In the genomic region with DNA sequence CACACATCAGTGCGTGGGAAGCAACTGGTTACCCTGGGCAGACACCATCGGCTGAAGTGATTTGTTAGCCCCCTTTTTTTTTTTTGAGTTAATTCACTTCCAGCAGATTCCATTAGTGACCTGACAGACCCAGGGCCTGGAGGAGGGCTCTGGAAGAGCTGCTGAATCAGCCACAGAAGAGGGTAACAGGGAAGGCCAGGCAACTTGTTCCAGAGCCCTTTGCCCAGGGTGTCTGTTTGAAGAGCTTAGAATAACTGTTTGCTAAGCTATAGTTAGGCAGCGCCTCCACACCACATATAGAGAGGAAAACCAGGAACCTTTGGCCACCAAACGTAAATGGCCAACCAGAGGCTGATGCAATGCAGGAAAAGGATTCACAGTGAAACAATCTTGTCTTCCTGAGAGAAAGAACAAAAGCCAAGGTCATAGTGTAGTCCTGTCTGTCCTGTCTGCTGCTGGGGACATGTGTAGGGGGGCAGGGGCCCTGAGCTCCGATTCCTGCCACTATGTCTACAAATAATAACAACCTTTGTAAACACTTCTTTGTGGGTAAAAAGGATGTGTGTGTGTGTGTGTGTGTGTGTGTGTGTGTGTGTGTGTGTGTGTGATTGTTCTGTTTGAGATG, we compare ENCODE assay signal across 13 mouse cellular contexts. TPM values are rescaled to one million over a fixed set of nuclear protein-coding genes. Genes with fewer than 3 reads are reported as not detected.
A peak's percentile ranks its signal among the peaks of the same experiment; 100 is the strongest.
DNase-seq lines count a peak whose midpoint lies in the region; ATAC-seq and TF ChIP-seq lines count a peak whose summit lies in the region.
"Had no signal": no experiment of that assay in that cellular context is flagged by ENCODE, and none has a peak within 500 bp of the region (broad histone marks: within the 10 kb centered on the region; RNA-seq: fewer than 3 reads in every experiment).

No protein-coding gene starts in this region.

- H3K9me3 ChIP-seq in heart, postnatal 0 days (replicated peaks; ENCODE audit: control insufficient read depth, low read length) = no peaks in the 10 kb centered on the region
- H3K9me3 ChIP-seq in kidney, embryonic 16.5 days (ENCODE audit: low read length) = no peaks in the 10 kb centered on the region
- H3K9me3 ChIP-seq in liver, embryonic 14.5 days (ENCODE audit: control insufficient read depth, low read length) = no peaks in the 10 kb centered on the region
- H3K9me3 ChIP-seq in midbrain, embryonic 16.5 days (replicated peaks; ENCODE audit: control insufficient read depth, low read length, poor library complexity, severe bottlenecking) = no peaks in the 10 kb centered on the region
- no peaks in the 10 kb centered on the region for H3K9me3 ChIP-seq in forebrain, embryonic 11.5 days (ENCODE audit: control insufficient read depth, low read length)
- H3K9me3 ChIP-seq: midbrain, embryonic 12.5 days had no signal

- 57% methylated on average over 5 of the region's 5 CpGs for WGBS in heart, postnatal 0 days
- 29% methylated on average over 5 of the region's 5 CpGs for WGBS in kidney, embryonic 16.5 days
- 50% methylated on average over 5 of the region's 5 CpGs for WGBS in liver, embryonic 14.5 days (ENCODE audit: insufficient replicate concordance)
- WGBS in midbrain, embryonic 16.5 days = 58% methylated on average over 5 of the region's 5 CpGs
- 79% methylated on average over 5 of the region's 5 CpGs for WGBS in forebrain, embryonic 11.5 days

- H3K4me1 ChIP-seq in heart, postnatal 0 days (ENCODE audit: control insufficient read depth, insufficient read depth) = peaks cover 15% of the 10 kb centered on the region; the same call in 1 of the 2 replicates
- peaks cover 26% of the 10 kb centered on the region for H3K4me1 ChIP-seq in kidney, embryonic 16.5 days (ENCODE audit: insufficient read depth, low read length)
- peaks cover 3 to 27% of the 10 kb centered on the region in 2 experiments; a peak in 3 of 4 replicates for H3K4me1 ChIP-seq in liver, embryonic 14.5 days (replicated peaks; ENCODE audit: control insufficient read depth in 2 of 2, insufficient read depth in 2 of 2, low read length in 1 of 2)
- peaks cover 3% of the 10 kb centered on the region; the same call in 1 of the 2 replicates for H3K4me1 ChIP-seq in midbrain, embryonic 16.5 days (ENCODE audit: control insufficient read depth, insufficient read depth, low read length)
- no peaks in the 10 kb centered on the region for H3K4me1 ChIP-seq in forebrain, embryonic 11.5 days (replicated peaks; ENCODE audit: control insufficient read depth, insufficient read depth, low read length)
- H3K4me1 ChIP-seq: midbrain, embryonic 12.5 days had no signal

- H3K4me3 ChIP-seq in heart, postnatal 0 days (ENCODE audit: low read depth, low read length) = no peak overlapping the region
- H3K4me3 ChIP-seq in kidney, embryonic 16.5 days (ENCODE audit: low read length) = no peak overlapping the region
- H3K4me3 ChIP-seq in liver, embryonic 14.5 days (ENCODE audit: insufficient read depth in 1 of 2, low read depth in 2 of 2, low read length in 2 of 2) = no peak overlapping the region
- H3K4me3 ChIP-seq in midbrain, embryonic 16.5 days (ENCODE audit: low read depth, low read length) = no peak overlapping the region
- H3K4me3 ChIP-seq in forebrain, embryonic 11.5 days (ENCODE audit: low read depth, low read length) = no peak overlapping the region
- H3K4me3 ChIP-seq: midbrain, embryonic 12.5 days had no signal

- no peak overlapping the region for H3K4me2 ChIP-seq in heart, postnatal 0 days (ENCODE audit: low read depth, low read length)
- no peak overlapping the region for H3K4me2 ChIP-seq in kidney, embryonic 16.5 days (replicated peaks; ENCODE audit: low read depth, low read length)
- 0 out of 2 replicates have a peak overlapping the region, but pooled peaks have one; percentile 11 for H3K4me2 ChIP-seq in liver, embryonic 14.5 days (ENCODE audit: low read depth)
- no peak overlapping the region for H3K4me2 ChIP-seq in midbrain, embryonic 16.5 days (ENCODE audit: low read length)
- H3K4me2 ChIP-seq in forebrain, embryonic 11.5 days (ENCODE audit: low read depth, low read length, severe bottlenecking) = no peak overlapping the region
- H3K4me2 ChIP-seq: midbrain, embryonic 12.5 days had no signal

- no peak for TF ChIP-seq CTCF in heart, postnatal 0 days (IDR thresholded peaks at IDR 0.05; ENCODE audit: low read depth)
- no peak for TF ChIP-seq CTCF in liver, embryonic 14.5 days (IDR thresholded peaks at IDR 0.05; ENCODE audit: low read depth)

- no peak for TF ChIP-seq EP300 in heart, postnatal 0 days (IDR thresholded peaks at IDR 0.05; ENCODE audit: low read depth)
- no peak for TF ChIP-seq EP300 in liver, embryonic 14.5 days (IDR thresholded peaks at IDR 0.05; ENCODE audit: low read depth)

- H3K27ac ChIP-seq in heart, postnatal 0 days (ENCODE audit: low read depth) = peak overlapping the region; percentile 34
- H3K27ac ChIP-seq in kidney, embryonic 16.5 days (ENCODE audit: low read length) = peak overlapping the region; percentile 35
- H3K27ac ChIP-seq in liver, embryonic 14.5 days = peak overlapping the region; percentile 20
- H3K27ac ChIP-seq in midbrain, embryonic 16.5 days (ENCODE audit: low read length) = no peak overlapping the region
- H3K27ac ChIP-seq in forebrain, embryonic 11.5 days (ENCODE audit: low read depth, low read length) = no peak overlapping the region
- H3K27ac ChIP-seq: hindbrain, postnatal 0 days; midbrain, embryonic 12.5 days had no signal

- no peaks in the 10 kb centered on the region for H3K27me3 ChIP-seq in heart, postnatal 0 days (ENCODE audit: control insufficient read depth, insufficient read depth, low read length)
- no peaks in the 10 kb centered on the region for H3K27me3 ChIP-seq in kidney, embryonic 16.5 days (ENCODE audit: insufficient read depth, low read length)
- H3K27me3 ChIP-seq in liver, embryonic 14.5 days (ENCODE audit: control insufficient read depth, insufficient read depth, low read length) = no peaks in the 10 kb centered on the region; the same call in 1 of the 2 replicates
- no peaks in the 10 kb centered on the region for H3K27me3 ChIP-seq in midbrain, embryonic 16.5 days (ENCODE audit: control insufficient read depth, insufficient read depth, low read depth, low read length)
- H3K27me3 ChIP-seq in forebrain, embryonic 11.5 days (ENCODE audit: control insufficient read depth, insufficient read depth, low read length) = no peaks in the 10 kb centered on the region
- H3K27me3 ChIP-seq: midbrain, embryonic 12.5 days had no signal

- DNase-seq in heart, postnatal 0 days (ENCODE audit: low spot score) = no peak
- DNase-seq in heart, postnatal 10 days = no peak
- peak; percentile 27 to 33 (median 31) for DNase-seq in liver, embryonic 14.5 days (ENCODE audit: low read depth in 3 of 3, low spot score in 3 of 3)
- DNase-seq in thymus, postnatal 0 days (ENCODE audit: low spot score) = no peak
- DNase-seq in forebrain, embryonic 11.5 days (ENCODE audit: low spot score) = no peak
- no peak for DNase-seq in cerebellum, postnatal 25 days
- DNase-seq: cerebellum, adult 2 months; layer of hippocampus, adult 9-11 months; lung, postnatal 10 days had no signal

- intact Hi-C loops in heart, postnatal 10 days (cut with DNase I) = no loop called here

- no peaks in the 10 kb centered on the region for H3K36me3 ChIP-seq in heart, postnatal 0 days (replicated peaks; ENCODE audit: control insufficient read depth, insufficient read depth, low read length)
- H3K36me3 ChIP-seq in kidney, embryonic 16.5 days (ENCODE audit: insufficient read depth, low read length) = no peaks in the 10 kb centered on the region
- H3K36me3 ChIP-seq in liver, embryonic 14.5 days (replicated peaks; ENCODE audit: control insufficient read depth, insufficient read depth, low read depth) = no peaks in the 10 kb centered on the region
- no peaks in the 10 kb centered on the region for H3K36me3 ChIP-seq in midbrain, embryonic 16.5 days (ENCODE audit: control insufficient read depth, insufficient read depth, low read length)
- H3K36me3 ChIP-seq in forebrain, embryonic 11.5 days (ENCODE audit: control insufficient read depth, insufficient read depth, low read length) = no peaks in the 10 kb centered on the region
- H3K36me3 ChIP-seq: midbrain, embryonic 12.5 days had no signal

- no peak overlapping the region for H3K9ac ChIP-seq in heart, postnatal 0 days (replicated peaks; ENCODE audit: low read depth, low read length)
- no peak overlapping the region for H3K9ac ChIP-seq in kidney, embryonic 16.5 days (replicated peaks; ENCODE audit: low read length)
- H3K9ac ChIP-seq in liver, embryonic 14.5 days (replicated peaks) = no peak overlapping the region
- no peak overlapping the region for H3K9ac ChIP-seq in midbrain, embryonic 16.5 days (ENCODE audit: low read depth, low read length)
- H3K9ac ChIP-seq in forebrain, embryonic 11.5 days (ENCODE audit: low read length) = no peak overlapping the region
- H3K9ac ChIP-seq: midbrain, embryonic 12.5 days had no signal

- no peak for ATAC-seq in heart, postnatal 0 days (ENCODE audit: insufficient read depth, low read depth)
- ATAC-seq in kidney, embryonic 16.5 days (ENCODE audit: low FRiP score, low TSS enrichment) = peak; percentile 75
- ATAC-seq in liver, embryonic 14.5 days (ENCODE audit: insufficient read depth) = peak; percentile 60
- no peak for ATAC-seq in midbrain, embryonic 16.5 days
- no peak for ATAC-seq in forebrain, embryonic 11.5 days (replicated peaks; ENCODE audit: low FRiP score)
- ATAC-seq: hindbrain, postnatal 0 days had no signal

RNA-seq across cellular contexts. Expression of a gene that starts 32.7 kb away (rescaled TPM):
- 5.2 and 14.4 TPM in 2 replicates for total RNA-seq in heart, postnatal 0 days (2014; rRNA removed; ENCODE audit: low replicate concordance)
- polyA plus RNA-seq in heart, postnatal 0 days (2015; fragmentation: Nextera tagmentation; extraction: Ambion mirVana) = 15.3 and 18.5 TPM in 2 replicates
- total RNA-seq in heart, postnatal 10 days (2021) = 10 to 100 TPM; 17.3 to 18.1 TPM
- 12.2 and 14.3 TPM in 2 replicates for polyA plus RNA-seq in kidney, embryonic 16.5 days (2015; fragmentation: Nextera tagmentation; extraction: Ambion mirVana)
- 2.2 and 3.7 TPM in 2 replicates for polyA plus RNA-seq in liver, embryonic 14.5 days (2012; rRNA removed)
- 4.1 and 4.8 TPM in 2 replicates for polyA plus RNA-seq in liver, embryonic 14.5 days (2014; fragmentation: Nextera tagmentation; extraction: Ambion mirVana)
- polyA plus RNA-seq in midbrain, embryonic 16.5 days (2015; fragmentation: Nextera tagmentation; extraction: Ambion mirVana) = 19.3 and 20.9 TPM in 2 replicates
- 0.78 and 1.1 TPM in 2 replicates for polyA plus RNA-seq in thymus, postnatal 0 days (2015; fragmentation: Nextera tagmentation; extraction: Ambion mirVana)
- 4.4 and 4.6 TPM in 2 replicates for polyA plus RNA-seq in forebrain, embryonic 11.5 days (2014; fragmentation: Nextera tagmentation; extraction: Ambion mirVana)

Comparison
In these comparisons a context has a peak if more than half of its experiments do, and no peak if none do; other contexts are left out.
1. ATAC-seq: peak in kidney, embryonic 16.5 days (single experiment) and liver, embryonic 14.5 days (single experiment); none in heart, postnatal 0 days (single experiment), midbrain, embryonic 16.5 days (single experiment) and forebrain, embryonic 11.5 days (single experiment).
2. DNase-seq: peak in liver, embryonic 14.5 days (3 of 3); none in heart, postnatal 0 days (single experiment), heart, postnatal 10 days (0 of 2), thymus, postnatal 0 days (single experiment), forebrain, embryonic 11.5 days (single experiment) and cerebellum, postnatal 25 days (0 of 2).
3. H3K27ac ChIP-seq: peak in heart, postnatal 0 days (single experiment), kidney, embryonic 16.5 days (single experiment) and liver, embryonic 14.5 days (single experiment); none in midbrain, embryonic 16.5 days (single experiment) and forebrain, embryonic 11.5 days (single experiment).